Mouse (Mus musculus) layer of hippocampus, adult 9-11 months (tissue): ENCODE data around the gene 1520401A03Rik.
"Not testable (repeated sequence)": the region's sequence is repeated elsewhere in the genome, so short reads cannot be mapped to it uniquely, and the experiment has no call there.

ENCODE experiments used
- DNase-seq: peaks from one replicate; pipeline ENCODE4 v3.0.0; 2022

Gene 1520401A03Rik

DNA sequence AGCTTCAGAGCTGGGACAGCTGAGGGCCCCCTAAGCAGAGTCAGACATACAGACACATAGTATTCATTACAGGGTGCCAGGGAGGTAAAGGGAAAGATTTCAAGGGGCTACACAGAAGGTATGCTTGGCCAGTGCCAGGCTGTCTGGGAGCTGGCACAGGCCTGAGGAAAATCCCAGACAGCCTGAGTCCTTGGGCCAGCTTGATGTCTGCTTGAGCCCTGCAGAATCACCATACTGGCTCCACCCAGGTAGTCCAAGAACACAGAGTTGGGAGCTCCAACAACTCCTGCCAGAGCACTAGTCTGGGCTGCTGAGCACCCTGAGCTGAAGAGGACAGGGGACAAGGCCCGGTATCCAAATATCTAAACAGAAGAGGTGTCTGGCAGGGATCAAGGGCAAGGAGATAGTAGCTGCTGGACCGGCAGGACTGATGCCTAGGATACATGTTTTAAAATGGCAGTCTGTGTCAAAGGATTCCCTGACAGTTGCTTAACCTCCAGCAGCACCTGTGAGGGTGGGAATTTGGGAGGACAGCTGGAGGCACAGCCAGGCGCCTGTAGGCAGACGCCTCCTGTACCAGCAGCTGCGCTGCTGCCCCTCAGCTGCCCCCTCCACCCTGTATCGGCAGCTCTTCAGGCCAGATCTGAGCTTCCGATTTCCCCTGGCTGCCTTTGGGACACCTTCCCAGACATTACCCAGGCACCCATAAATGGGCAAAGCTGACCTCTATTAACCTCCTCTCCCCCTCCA is at the start of gene 1520401A03Rik:
Gene 1520401A03Rik (minus strand): TSS at position 408 of the 750 bp plus-strand sequence.
- no peak for DNase-seq

DNA sequence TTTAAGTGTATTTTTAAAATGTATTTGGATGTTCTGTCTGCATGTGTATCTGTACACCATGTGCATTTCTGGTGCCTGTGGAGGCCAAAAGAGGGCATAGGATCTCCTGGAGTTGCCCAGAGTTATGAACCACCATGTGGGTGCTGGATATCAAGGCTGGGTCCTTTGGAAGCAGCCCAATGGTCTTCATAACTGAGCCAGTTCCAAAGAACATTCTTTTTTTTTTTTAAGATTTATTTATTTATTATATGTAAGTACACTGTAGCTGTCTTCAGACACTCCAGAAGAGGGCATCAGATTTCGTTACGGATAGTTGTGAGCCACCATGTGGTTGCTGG is 49.6 kb upstream of the 1520401A03Rik start:
- not testable (repeated sequence) for DNase-seq

DNA sequence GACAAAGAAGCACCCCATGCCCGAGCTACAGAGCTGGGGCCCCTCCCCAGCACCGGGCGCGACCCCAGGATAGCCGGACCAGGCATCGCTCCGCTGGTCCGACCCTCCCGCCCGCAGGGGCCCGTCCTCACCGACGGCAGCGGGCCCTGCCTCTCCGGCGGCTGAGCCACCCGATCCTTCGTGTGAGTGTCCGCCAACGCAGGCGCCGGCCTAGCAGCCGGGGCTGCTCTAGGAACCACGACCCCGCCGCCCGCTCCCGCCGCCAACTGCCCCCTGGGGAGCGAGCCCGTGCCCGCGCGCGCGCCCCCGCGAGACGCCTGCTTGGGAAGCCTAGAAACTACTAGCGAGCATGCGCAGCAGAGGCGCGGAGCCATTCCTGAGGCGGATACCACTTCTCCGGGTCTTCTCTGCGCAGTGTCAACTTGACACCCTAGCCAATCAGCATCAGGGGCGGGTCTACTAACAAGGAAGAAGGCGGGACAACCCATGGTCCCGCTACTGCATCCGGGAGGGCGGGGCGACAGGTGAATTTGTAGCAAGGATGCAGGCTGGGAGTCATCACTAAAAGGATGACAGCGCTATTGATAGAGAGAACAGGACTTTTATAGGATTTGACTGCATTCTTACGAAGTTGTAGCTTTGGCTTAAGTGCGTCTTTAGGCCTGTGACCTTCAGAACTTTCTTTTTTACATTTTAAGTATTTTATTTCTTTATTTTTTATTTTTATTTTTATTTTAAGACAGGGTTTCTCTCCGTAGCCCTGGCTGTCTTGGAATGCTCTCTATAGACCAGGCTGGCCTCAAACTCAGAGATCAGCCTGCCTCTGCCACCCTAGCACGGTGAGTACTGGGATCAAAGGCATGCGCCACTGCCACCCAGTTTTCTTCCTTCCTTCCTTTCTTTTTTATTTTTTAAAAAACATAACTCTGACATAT is 49.0 kb upstream of the 1520401A03Rik start, which contains the start of gene Flywch1:
Gene Flywch1 (minus strand): TSS at position 319 of the 935 bp plus-strand sequence.
- peak; percentile 99 for DNase-seq

DNA sequence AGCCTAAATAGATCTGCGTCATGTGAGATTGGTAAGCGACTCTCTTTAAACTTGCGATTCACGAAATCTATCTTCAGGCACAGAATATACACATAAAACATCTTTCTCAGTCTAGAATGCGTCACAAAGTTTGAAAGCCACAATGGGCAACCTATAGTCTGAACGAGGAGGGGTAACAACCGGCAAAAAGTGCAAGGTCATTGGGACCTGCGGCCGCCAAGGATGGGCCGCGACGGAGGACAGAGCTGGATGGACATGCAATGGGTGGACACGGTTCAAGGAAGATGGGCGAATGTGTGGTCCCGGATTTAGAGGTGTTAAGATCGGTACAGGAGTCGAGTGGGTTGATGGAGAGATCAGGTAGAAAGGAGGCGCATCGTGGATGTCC is 48.3 kb upstream of the 1520401A03Rik start:
- DNase-seq: no peak

DNA sequence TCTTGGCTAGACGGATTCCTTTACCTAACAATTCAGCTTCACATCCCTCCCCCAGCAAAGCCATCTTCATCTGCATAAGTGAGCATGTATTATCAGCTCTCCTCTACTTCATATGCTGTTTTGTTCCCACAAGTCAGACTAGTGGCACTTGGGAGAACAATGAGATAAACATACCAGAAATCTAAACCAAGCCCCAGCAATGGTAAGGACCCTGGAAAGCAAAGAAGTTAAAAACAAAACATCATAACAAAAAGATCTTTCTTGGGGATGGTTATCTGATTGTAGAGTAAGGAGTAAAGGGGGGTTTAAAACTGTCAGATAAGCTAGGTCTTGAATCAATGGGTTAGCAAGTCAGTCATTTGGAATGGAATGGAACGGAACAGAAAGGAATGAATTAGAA is 47.9 kb upstream of the 1520401A03Rik start:
- DNase-seq: no peak

DNA sequence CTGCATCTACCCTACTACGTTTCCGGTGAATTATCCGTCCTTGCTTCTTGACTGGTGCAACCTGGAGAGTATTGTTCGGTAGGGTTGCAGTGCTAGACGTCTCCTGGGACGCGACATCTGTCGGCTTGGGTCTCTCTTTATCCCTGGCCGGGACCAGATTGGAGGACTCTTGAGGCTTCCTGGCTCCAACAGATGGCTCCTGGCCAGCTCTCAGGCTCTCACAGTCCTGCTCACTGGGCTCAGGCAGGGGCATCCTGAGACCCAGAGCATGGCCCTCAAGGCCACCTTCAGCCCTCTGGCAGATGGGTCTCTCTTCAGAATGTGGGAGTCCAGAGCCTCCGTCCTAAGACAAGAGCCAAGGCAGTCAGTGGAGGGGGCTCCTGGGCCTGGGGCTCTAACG is 40.4 kb upstream of the 1520401A03Rik start:
- DNase-seq: no peak

DNA sequence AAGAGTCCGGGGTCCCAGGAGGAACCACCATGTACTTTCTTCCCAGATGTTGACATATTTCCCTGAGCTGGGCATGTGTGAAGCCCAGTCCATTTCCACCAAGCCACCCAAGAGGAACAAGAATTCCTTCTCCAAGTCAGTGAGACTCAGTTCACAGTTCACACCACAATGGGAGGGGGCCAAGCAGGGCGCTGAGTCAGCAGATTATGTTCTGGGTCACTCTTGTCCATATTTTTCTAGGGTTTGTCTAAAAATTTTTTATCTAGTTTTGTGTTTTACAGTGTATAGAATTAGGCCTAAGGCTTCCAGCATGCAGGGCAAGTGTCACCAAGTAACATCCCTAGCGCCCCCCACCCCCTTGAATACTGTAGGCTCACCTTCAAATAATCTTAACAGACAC is 38.6 kb upstream of the 1520401A03Rik start:
- no peak for DNase-seq

DNA sequence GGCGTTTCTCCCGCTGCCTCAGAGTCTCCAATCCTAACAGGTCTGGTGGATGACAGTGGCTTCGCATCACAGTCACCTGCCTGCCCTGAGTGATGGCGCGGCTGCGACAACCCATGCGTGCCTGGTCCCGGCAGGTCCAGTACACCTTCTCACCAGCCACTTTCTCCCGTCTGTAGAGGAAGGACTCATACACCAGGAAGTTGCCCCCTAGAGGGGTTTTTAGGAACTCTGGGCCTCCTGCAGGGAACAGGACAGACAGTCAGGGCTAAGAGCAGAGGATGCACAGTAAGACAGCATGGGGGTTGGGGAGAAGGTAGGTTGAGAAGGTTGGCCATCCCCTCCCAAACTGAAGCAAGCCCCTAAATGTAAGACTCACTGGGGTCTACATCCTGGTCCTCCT is 37.6 kb upstream of the 1520401A03Rik start:
- DNase-seq: no peak

DNA sequence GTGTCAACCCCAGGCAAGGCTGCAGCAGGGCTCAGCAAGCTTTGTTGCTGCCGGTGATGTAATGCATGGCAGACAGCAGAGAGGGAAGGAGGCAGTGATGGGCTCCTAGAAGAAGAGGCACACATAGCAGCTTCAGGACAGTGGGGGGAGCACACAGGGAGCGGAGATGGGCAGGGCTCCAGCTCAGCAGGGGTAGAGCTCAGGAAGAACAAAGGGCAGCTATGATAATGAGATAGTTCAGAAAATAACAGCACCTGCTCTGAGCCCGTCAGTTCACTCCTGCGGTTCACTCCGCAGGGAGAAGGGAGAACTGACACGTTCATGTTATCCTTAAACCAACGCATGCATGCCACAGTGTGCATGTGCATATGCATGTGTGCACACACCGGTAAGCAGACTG is 36.2 kb upstream of the 1520401A03Rik start:
- no peak for DNase-seq

DNA sequence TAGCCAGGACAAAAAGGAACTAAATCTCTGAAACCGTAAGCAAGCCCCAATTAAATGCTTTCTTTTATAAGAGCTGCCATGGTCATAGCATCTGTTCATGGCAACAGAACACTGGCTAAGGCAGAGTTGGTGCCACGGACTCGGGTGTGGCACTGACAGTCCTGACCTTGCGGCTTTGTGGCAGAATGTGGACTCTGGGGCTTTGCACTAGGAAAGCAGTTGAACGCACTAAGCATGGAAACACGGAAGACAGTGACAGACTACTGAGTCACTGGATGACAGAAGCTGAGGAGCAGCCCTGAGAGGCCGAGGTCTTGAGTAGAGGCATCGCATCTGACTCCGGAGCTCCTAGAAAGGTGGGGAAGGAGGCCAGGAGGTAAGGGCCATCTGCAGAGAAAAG is 35.0 kb upstream of the 1520401A03Rik start:
- no peak for DNase-seq

DNA sequence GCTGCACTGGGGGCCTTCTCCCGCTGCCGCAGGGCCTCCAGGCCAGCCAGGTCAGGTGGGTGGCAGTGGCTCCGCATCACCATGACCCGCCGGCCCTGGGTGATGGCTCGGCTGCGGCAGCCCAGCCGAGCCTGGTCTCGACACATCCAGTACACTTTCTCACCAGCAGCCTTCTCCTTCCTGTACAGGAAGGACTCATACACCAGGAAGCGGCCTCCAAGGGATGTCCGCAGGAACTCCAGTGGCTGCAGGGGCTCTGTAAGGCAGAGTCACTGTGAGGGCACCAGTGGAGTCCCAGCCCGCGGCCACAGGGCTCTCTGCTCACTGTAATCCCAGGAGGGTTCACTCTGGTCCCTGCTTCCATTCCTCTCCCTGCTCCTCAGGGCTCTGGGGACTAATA is 33.1 kb upstream of the 1520401A03Rik start:
- no peak for DNase-seq

DNA sequence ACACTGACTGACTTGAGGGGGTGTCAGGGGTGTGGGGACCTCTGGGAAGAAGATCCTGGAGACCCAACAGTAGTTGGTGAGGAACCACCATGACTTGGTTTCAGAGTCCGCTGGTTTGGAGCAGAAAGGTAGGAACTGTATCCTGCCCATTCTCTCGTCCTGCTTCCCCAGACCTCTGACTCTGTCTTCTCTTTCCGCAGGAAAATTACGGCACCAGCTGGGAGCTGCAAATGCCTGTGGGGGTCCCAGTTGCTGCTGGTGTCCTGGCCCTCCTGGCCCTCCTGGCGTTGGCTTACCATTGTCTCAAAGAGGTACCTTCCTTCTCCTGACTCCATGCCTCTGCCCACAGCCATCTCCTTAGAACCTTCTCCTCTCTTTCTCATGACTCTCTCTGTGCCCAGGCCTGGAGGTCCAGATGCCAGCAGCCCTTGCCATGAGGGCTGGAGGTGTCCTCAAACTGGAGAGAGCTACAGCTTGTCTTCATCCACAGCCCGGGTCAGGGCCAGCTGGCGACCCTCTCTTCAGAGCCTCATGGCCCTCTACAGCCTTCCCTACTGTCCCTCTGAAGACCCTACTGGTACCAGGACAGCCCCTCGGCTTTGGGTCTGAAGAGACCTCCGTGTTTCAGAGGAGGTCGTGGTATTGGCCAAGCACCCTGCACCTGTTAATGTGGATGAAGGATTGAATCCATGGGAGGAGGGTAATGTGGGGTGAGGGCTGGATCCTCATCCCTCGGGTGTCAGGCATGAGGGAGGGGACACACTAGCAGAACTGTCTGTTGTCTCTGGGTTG is 27.0 kb upstream of the 1520401A03Rik start:
- DNase-seq: no peak

DNA sequence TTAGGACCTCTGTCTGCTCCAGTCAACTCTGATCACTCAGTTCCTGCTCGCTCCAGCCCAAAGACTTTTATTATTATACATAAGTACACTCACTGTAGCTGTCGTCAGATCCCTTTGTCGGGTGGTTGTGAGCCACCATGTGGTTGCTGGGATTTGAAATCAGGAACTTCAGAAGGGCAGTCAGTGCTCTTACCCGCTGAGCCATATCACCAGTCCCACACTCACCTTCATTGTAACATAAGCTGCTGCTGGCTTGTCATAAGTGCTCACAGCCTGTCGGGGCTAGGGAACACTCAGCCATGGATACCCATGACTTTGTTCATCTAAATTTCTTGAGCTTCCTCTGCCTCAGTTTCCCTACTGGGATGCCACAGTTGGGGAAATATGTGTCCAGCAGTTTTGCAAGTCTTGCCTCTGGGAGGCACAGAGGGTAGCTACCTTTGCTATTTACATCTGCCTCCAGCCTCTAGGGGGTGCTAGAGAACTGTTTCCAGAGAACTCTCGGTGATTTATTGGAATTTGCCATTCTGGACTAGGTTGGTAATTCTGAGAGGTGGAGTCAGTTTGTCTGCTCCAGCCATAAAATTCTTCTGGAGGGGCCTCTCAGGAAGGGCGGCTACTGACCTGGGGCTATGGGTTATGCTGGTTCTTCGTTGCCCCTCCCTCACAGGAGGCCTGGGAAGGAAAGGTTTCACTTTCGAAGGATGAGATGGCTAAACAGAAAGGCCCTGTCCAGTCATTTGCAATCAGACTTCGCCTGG is 26.2 kb upstream of the 1520401A03Rik start:
- DNase-seq: no peak

DNA sequence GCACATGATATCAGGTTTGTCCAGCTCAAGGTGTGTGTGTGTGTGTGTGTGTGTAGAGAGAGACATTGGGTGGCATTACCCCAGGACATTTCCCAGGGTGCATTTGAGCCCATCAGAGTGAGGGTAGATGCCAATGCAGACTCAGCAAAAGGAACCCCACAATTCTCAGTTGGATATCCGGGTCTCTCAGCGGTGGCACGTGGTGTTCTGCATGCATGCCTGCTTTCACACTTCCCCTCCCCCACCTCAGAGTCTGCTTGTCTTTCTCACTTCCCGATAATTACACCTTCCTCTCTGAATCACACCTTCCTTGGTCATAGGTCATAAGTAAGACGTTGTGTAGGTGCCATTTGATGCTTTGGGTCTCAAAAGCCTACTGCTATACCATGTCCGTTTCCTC is 25.4 kb upstream of the 1520401A03Rik start:
- DNase-seq: no peak

DNA sequence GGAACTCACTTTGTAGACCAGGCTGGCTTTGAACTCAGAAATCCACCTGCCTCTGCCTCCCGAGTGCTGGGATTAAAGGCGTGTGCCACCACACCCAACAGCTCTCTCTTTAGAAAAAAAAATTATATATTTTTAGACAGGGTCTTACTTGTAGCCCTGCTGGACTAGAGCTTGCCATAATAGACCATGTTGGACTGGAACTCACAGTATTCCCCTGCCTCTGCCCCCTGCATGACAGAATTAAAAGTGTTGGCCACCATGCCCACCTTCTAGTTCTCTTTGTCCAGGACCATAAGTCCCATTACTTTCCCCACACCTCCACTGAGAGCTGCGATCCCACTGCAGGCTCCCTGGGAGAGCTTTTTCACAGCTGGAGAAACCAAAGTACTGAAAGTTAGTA is 24.9 kb upstream of the 1520401A03Rik start:
- DNase-seq: no peak

DNA sequence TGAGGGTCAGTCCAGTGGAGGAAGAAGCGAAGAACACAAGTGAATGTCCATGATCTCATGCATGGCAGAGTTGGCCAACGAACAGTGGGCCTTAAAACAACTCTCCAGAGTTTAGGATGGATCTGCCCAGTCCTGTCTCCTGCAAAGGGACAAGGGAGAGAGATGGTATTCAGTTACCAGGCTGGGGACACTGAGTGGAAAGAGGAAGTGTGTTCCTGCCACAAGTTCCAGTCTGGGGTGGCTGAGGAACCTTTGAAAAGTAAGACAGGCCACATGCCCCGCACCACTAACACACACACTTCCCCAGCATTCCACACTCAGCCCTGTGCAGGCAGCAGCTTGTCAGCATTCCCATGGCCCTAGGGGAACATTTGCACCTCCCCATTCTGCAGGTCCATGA is 24.2 kb upstream of the 1520401A03Rik start:
- no peak for DNase-seq

DNA sequence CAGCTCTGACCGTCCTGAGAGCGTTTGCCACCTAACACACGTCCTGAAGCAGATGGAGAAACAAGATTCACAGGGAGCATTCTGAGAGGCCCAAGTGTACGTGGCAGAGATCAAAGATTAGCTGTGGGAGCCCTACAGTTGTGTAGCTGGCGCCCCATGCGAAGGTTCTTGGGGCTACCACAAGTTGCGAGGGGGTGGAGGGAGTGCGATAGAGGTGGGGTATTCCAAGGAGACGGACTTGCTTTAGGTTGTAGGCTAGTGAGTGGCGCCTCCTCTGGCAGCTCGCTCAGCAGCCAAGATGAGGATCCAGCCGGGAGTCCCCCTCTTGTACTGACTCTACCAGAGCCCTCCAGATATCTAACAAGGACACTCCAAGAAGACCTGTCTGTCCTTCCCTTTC is 23.7 kb upstream of the 1520401A03Rik start:
- DNase-seq: no peak

DNA sequence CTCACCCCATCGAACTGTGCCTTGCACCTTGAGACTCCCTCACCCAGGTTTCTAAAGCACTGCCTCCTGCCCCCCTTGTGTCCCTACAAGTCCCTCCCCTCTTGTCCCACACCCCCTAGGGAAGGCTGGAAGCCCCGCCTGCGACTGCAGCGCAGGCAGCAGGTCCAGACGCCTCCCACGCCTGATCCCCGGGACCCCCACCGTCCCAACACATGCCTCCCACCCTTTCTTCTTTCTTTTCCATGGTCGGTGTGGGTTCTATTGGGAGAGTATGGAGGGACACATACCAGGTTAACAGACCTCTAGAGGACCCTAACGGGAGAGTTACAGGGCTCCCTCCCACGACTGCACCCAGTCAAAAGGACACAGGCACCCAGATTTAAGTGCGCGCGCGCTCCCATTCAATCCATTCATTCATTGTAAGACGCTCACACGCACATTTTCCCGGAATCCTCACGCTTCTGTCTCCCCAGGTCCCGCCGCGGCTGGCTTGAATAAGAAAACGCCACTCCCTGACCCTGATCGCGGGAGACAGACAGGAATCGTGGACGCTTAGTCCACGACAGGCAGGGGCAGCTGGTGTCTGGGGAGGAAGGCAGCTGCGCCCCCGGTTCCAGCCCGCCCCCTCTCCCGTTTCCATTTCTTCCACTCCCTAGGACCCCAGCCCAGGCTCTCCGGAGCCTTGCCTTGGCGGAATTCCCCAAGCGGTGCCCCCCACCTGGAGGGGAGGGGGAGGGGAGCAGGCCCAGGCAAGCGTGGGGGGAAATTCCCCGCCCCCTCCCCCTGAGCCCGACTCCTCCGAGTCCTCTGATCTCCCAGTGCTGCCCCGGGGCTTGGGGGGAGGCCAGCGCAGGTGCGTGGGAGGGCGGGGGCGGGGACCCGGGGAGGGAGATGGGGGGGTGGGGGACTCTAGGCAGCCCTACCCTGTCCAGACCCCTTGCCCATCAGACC is 23.0 kb upstream of the 1520401A03Rik start, which contains the start of gene Kremen2:
Gene Kremen2 (minus strand): TSS at position 533 of the 951 bp plus-strand sequence.
- no peak for DNase-seq

DNA sequence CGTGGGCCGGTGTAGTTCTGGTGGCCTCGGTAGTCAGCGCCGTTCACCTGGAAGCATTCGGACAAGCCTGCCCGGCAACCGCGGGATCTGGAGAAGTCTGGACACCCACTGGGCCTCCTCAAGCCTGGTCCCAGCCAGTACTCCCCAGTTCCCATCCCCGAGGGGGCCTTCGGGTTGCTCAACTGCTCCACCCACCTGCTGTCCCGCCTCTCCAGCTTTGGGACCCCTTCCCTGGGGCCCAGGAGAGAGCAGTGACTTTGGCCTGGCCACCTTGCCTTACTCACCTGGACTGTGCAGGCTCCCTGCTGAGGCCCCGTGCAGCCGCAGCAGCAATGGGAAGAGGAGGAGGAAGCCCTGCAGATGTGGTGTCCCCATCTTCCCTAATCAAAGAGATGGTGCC is 22.1 kb upstream of the 1520401A03Rik start:
- no peak for DNase-seq

DNA sequence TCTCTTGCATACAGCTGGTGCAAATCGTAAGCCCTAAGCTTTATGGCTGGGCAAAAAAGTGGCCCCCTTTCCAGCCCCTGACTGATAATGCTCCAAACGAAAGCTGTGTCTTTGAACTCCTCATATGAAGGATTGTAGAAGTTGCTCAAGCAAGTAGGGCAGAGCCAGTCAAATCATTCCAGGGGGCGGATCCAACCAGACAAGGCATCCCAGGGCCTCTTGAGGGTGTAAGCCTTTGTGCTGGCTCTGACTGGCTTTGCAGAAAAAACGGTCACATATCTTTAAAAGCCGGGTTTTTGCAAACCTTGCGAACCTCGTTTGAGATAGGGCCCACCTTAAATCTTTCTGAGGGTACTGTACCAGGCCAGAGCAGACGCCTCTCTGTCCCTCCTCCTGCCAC is 21.5 kb upstream of the 1520401A03Rik start:
- DNase-seq: no peak

DNA sequence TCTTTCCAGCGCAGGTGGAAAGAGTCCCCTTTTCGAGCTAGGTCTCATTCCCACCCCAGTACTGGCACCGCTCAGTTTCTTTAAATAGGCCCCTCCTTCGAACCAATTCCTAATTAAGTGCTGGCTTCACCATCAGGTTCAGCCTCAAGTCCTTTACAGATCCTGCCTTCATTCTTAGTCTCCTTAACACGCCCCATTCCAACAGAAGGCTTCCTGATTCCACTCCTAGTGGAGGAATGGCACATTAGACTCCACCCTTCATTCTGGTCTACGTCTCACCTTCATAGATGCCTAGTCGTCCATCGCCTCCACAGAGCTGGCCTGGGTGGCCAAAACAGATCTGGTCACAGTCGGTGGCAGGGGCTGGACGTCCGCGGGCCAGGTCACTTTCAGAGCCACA is 20.4 kb upstream of the 1520401A03Rik start:
- no peak for DNase-seq
